Mouse (Mus musculus) brain, embryonic 14.5 days (tissue): ENCODE measurements around the gene Mustn1. TPM values are rescaled to one million over a fixed set of nuclear protein-coding genes. Genes with fewer than 3 reads are reported as not detected.
A peak's percentile ranks its signal among the peaks of the same experiment; 100 is the strongest.

Experiments
- DNase-seq: peaks from one replicate; pipeline ENCODE4 v3.0.0-alpha.2; 2011; ENCODE audit warnings: low read depth
- CTCF ChIP-seq: fragments of 200-500 bp; IDR thresholded peaks from 2 replicates; pipeline ENCODE4 v1.5.1; 2012; ENCODE audit warnings: inconsistent platforms, mild to moderate bottlenecking, moderate library complexity, borderline replicate concordance; ENCODE audit not compliant: insufficient read depth, insufficient read length; ENCODE audit errors: extremely low read depth
- POLR2A ChIP-seq: fragments of 200-500 bp; IDR thresholded peaks from 2 replicates; pipeline ENCODE4 v1.6.1; 2012; ENCODE audit warnings: mild to moderate bottlenecking, inconsistent platforms, borderline replicate concordance; ENCODE audit not compliant: poor library complexity, insufficient read depth, insufficient read length, severe bottlenecking; ENCODE audit errors: extremely low read depth
- polyA plus RNA-seq: library from polyadenylated mRNA; depleted of rRNA; stranded (reverse); fragments of >200 nt; gene quantifications from 2 replicates; pipeline ENCODE4 v1.2.3, GENCODE M21; 2012

Mustn1 gene
- polyA plus RNA-seq, 1 experiment, result 0.60 TPM

DNA sequence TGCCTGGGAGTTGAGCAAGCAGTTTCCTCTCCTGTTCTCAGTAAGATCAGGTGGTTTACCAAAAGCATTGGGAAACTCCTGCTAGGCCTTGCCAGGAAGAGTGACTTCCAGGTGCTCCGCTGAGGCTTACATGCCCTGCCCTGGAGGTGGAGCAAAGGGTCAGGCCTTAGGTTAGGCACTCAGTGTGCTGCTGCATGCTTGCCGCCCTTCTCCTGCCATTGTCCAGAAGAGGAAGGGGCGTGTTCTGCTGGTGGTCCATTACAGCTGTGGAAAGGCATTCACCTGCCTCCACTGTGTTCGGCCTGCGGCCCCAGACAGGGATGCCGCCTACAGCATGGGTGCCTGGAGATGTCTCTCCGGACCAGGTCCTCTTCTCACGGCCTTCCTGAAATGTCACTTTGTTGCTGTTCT lies 9.6 kb upstream of the Mustn1 start:
- no peak for DNase-seq
- TF ChIP-seq POLR2A (no peak), CTCF (no peak)

DNA sequence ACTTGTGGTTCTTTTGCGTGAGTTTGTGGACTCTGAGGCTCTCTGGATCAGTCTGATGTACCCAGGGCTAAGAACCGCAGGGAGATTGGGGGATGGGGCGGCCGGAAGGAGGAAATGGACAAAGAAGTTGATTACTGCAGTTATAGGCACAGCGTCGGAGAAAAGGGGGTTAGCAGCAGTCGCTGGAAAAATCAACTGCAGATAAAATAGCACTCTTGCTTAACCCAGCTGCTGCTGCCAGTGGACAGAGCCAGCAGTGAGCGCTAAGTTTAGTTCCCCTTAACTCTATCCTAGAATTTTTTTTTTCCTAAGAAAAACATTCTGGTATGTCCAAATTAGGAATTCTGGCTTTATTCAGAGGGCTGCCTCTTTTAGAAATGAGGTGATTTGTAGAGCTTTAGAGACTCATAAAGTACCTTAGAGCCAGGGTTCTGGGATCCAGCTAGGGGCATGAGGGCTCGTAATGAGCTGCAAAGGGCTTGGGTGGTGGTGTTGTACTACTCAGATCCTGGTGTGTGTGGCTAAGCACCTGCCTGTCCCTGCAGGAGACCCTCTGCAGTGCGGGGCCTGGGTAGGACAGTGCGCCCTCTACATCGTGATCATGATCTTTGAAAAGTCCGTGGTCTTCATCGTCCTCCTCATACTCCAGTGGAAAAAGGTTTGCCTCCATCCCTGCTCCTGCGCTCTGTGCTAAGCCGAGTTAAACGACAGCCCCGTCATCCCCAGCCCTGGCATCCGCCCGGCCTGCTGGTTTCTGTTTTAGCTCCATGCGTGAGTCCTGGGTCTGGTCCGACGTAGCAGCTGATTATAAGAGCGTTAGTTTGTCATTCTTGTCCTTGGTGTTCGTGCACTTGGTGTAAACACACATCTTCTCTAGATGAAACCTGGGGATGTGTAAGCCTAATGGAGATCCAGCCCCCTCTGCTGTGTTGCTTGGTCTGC lies 8.5 kb upstream of the Mustn1 start:
- TF ChIP-seq POLR2A, result no peak
- TF ChIP-seq CTCF, result no peak
- DNase-seq, result peak; percentile 2

DNA sequence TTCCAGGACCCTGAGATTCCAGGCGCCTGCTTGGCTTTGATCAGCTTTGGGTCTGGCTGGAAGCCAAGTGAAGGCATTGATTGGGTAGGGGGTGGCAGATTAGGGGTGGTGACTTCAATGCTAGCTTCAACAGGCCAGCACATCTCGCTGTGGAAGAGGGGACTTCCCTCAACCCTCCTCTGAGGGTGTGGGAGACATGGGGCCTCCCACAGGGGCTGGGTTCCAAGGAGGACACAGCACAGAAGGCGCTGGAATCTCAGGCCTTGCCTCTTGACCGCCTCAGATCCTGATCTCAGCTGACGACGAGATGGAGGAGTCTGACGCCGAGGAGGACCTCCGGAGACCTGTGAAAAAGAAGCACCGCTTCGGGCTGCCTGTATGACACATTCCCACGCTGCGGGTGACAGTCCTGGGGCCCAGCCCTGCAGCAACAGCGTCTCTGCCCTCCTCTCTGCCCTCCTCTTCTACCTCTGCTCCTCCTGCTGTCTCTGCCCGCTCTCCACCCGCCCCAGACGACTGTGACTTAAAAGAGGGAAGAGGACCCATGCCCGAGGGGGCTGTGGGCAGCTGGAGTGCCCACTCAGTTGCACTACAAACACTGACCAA lies 4.8 kb upstream of the Mustn1 start:
- DNase-seq, result no peak
- no peak for TF ChIP-seq POLR2A
- TF ChIP-seq CTCF, result no peak

DNA sequence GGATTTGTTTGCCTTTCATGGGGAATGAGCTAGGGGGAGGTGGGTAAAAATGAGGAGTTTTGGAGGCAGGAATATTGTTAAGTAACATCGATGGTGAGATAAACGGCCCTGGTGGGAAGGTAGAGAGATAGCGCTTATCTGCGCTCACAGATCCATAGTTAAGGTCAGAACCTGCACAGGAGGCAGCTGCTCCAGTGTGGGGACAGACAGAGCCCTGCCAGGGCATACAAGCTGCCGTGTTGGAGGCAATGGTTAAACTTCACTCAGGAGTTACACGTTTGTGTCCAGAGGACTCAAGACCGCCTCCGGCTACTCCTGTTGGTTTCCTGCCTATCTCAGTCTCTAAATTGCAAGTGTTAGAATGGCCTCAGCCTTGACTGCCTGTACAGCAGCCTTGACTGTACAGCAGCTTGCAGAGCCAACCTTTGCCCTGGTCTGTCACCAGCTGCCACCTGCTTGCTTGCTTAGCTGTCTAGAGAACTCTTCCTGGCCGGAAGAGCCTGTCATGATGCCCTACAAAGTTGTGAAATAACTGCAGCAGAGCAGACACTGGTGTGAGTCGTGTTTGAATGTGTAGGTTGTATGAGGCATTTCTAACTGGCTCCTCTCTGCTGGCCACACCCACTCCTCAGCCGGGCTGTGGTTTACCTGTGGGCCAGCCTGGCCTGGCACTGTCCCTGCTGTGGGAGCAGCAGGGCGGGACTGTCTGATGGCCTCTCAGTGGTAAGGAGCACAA lies 3.7 kb upstream of the Mustn1 start:
- DNase-seq, result no peak
- no peak for TF ChIP-seq CTCF
- no peak for TF ChIP-seq POLR2A

DNA sequence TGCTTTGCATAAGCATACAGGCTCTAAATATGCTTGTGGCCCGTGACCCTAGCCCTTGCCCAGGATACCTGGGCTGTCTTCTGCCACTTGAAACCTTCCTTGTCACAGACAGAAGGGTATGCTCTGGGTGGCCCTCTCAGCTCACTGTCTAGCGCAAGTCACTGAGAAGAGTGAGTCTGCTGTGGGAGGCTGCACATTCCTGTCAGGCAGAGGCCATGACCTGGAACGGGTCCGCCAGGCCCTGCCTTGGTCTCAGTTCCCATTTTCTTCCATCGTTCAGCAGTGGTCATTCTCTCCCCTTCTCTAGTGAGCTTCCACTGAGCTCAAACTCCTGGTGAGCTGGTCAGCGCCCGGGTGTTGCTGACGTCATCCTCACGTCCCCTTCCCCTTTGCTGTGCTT lies 3.0 kb upstream of the Mustn1 start:
- TF ChIP-seq POLR2A, result no peak
- no peak for TF ChIP-seq CTCF

DNA sequence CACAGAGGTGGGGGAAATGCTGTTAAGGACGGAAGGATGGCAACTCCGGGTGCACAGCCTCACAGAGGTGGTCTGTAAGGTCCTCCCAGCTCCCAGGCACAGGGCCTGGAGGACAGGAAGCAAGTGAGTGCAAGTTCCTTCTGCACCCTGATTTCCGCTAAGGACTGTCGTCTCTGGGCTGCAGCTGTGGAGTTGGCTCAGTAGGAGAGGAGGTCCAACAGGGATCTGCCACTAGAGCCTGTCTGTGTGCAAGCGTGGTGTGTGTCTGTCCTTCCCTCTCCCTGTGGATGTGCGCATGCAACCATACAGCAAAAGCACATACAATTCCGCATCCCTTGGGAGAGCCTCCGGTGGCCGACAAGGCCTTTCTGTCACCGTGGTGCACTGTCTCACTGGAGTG lies 2.5 kb upstream of the Mustn1 start:
- DNase-seq, result no peak
- TF ChIP-seq CTCF (no peak), POLR2A (no peak)

More for the DNA sequence above, 3.0 kb upstream of the Mustn1 start:
- DNase-seq, result no peak

DNA sequence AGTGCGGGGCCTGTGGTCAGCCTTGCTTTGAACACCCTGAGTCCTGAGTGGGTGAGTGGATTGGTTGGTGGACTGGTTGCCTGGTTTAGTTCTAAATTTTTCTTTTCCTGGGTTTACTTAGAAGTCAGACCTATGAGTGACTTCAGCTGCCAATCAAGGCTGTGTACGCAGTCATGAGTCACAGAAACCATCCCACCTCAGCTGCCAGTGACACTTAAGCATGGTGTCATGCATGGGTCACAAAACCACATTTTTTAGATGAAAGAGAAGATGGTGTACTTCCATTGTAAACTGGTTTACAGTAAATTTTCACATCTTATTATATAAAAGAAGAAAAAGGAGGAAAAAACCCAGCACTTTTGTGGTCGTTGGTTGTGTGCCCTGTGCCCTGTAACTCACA lies 1.2 kb upstream of the Mustn1 start:
- DNase-seq, result no peak
- no peak for TF ChIP-seq CTCF
- no peak for TF ChIP-seq POLR2A

DNA sequence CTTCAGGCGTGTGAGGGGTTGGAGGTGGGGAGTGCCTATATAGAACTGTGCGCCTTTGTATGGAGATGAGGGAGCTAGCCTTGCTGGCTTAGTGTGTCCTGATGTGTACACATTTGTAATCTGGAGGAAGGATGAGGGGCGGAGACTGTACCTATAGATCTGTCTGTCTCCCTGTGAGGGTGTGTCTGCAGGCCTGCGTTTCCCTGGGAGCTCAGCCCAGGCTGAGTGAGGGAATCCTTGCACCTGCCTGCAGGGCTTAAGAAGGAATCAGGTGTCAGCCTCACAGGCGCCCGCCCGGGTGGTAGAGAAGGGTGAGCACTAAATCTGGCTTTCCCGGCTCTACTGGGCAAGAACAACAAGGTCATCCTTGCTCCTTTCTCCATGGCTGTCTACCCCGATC lies 794 bp downstream of the Mustn1 start:
- no peak for DNase-seq
- TF ChIP-seq POLR2A (no peak), CTCF (no peak)

DNA sequence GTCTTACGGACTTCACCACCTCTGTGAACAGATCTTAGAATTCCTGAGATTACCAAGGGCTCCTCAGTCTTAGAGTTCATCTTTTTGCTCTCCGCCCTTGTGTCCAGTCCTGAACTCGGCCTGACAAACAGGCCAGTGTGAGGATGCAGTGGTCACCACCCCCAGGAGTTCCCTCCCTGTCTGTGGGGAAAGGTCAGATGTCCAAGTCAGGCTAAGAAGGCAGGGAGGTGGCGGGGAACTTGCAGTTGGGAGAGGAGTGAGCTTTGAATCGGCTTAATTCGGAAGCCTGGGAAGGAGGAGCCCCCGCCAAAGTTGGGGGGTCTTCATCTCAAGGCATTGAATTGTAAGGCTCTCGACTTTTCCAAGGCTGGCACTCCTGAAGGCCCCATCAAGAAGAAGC lies 1.3 kb downstream of the Mustn1 start:
- DNase-seq, result no peak
- TF ChIP-seq CTCF (no peak), POLR2A (no peak)

DNA sequence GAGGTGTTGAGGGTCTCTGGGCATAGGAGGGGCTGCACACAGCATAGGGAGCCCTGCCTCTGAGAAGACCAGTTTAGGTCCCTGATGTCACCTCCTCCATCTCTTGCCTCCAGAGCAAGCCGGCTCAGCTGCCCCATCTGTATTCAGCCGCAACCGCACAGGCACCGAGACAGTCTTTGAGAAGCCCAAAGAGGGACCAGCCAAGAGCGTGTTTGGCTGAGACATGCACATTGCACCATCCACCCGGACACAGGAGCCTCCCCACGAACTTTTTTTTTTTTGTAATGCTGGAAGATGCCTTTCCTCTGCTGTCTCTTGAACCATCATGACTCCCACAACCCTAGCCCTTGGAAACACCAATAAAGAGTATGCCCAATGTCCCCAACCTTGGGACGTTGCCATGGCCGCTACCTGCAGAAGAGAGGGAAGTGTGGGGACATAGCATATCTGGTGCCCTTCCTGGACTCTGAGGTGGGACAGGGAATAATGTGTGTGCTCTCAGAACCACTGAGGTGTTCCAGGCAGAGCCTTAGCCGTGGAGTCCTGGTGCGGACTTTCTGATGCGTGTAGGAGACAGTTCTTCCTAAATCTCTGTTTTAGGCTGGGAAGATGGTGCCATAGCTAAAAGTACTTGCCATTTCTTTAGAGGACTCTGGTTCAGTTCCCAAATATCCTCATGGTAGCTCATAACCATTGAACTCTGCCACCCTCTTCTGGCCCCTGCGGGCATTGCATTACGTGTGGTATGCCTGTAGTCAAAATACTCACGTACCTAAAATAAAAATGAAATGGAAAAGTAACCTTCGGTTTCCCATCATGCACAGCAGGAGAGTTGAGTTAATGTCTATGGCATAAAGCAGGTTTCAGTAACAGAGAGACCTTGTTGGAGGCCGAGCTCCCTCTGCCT lies 2.1 kb downstream of the Mustn1 start:
- TF ChIP-seq POLR2A (no peak), CTCF (peak; percentile 44; the same call in 1 of the 2 replicates)
- DNase-seq, result peak; percentile 17
